Mouse (Mus musculus) embryo, embryonic 9.5 days (tissue): Measurements from ENCODE around the gene Lrriq1.
A peak's percentile ranks its signal among the peaks of the same experiment; 100 is the strongest.

Source experiments
- DNase-seq: peaks from one replicate; pipeline ENCODE4 v3.0.0-alpha.2; 2017; ENCODE audit errors: extremely low spot score

Gene Lrriq1

DNA sequence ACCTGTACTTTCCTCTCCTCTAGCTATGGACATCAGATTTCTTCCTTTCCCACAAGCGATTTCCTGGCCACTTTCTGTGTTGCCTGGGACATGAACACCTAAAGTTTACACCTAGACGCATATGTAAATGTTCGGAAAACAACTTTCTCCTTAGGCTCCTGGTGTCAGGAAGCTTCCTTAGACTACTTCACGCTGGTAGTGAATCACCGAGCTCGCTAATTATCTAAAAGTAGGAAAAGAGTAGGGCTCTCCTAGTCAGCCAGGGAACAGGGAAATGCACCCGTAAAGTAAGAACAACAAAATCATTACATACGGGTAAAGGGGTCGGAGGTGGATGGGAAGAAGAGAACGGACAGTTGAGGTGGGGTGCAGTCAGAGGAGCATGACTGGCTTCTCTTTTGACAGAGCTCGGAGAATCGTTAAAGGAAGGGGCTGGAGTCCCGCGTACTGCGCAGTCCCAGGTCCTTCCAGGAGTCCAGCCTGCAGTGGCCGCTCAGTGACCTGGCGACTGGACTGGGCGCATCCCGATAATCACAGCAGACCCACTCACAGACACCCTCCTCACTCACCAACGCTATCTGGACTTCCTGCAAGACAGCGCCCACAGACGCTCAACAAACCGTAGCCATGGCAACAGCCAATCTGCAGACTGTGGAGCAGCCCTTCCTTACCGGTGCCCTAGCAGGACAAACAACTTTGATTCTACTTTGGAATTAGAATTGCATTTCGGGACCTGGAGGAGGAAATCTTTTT lies at the start of gene Lrriq1:
Gene Lrriq1, minus strand, starts transcription at position 616 of the 753 bp plus-strand sequence.
- peak; percentile 71 for DNase-seq

DNA sequence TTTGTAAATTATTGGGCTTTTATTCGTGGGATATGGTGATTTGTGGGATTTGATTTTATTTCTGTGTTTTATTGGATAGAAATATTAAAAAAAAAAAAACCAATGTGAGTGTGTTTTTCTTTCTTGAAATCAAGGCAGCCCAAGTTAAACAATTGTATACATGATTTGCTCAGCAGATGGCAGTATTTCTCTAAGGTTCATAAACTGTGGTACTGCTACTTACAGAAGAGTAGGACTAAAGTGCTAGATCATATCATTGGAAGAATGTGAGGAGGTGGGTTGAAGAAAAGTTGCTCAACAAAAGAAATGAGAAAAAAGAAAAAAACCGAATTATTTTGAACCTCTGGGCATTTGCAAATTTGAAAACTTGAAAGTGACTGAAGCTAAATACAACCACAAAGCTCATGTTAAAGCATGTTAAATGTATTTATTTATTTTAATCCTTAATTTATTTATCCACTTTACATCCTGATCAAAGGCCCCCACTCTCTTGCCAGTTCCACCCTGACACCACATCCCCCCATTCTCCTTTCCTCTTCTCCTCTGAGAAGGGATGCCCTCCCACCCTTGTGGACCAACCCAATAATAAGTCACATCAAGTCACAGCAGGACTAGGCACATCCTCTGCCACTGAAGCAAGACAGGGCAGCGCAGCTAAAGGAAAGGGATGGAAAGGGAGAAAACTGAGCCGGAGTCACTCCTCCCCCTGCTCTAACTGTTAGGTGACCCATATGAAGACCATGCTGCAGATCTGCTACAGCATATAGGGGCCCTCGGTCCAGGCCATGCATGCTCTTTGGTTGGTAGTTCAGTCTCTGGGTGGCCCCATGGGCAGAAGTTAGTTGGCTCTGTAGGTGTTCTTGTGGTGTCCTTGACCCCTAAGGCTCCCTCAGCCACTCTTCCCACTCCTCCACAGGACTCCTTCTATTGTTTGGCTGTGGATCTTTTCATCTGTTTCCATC lies 18.0 kb upstream of the Lrriq1 start:
- peak; percentile 12 for DNase-seq

DNA sequence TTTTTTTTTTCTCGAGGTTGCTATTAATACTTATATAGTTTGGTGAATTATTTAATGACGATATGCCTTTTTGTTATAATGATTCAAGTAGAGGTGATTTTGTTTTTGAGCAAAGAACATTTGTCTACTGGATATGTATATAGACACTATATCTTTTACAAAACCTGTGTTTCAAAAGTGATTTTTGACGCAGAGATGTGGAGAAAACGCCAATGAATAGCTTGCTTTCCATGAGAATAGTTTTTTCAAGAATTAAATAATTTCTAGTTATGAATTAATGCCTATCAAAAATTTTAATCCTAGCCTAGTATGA lies 294 bp upstream of the Lrriq1 start:
- DNase-seq = no peak

DNA sequence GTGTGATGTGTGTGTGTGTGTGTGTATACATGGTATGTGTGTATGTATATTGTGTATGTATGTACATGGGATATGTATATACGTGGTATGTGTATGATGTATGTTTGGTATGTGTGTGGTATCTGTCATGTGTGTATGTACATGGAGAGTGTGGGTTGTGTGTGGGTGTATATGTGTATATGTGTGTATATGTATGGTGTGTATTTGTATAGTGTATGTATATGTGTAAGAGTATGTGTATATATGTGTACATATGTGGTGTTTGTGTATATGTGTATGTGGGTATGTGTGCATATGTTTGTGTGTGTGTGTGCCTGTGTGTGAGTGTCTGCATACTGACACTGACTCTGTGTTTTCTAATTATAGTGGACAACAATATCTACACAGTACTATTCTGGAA lies 9.5 kb downstream of the Lrriq1 start:
- DNase-seq = no peak

DNA sequence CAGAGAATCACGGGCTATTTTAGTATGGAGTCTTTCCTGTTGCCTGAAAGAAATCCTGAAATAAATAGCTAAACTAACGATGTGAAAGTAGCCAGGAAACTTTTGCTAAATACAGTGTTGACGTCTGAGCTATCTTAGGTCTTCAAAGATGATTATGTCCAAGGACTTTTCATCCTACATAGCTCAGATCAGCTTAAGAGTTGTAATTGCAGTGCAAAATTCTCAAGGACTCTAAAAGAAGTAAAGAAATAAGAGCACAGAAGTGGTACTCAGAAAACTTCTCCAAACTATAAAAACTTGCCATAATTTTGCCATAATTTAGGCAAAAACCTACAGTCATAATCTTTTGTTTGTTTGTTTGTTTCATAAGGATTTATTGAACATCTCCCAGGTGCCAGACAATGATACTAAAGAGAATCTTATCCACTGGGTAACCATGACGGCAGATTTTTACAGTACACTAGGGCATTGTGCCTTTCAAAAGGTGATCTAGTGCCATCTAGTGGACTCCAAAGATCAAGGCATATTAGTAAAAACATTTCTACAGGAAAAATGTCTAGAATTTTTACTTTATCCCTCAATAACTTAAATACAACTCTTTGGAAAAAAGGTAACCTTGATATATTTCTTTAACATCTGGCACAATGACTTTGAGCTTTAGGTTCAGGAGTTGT lies 41.3 kb downstream of the Lrriq1 start:
- DNase-seq = peak; percentile 17

DNA sequence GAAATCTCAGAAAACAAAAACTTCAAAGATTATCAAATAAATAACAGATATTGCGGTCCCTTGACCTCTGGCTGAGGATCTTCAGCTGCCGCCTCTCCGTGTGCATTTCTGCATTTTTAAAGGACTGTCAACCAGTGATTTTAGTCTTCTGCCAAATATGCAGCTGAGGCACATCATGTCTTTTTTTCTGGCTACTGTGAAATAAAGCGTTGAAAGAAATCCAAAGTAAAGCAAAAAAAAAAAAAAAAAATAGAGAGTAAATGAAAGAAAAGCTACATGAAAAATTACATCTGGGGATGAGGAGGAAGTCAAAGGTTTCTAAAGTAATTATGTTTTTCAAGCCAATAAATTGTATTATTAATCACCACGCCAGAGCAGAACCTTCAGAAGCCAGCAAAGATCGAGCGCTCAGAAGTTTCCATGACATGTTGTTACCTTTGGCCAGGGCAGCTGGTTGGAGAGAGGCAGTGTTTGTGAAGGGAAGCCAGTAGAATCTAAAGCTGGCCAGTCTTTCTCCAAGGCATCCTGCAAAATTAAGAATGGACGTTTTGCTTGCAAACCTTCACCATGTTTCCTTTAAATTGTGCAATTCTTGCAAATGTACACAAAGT lies 90.2 kb downstream of the Lrriq1 start:
- no peak for DNase-seq

DNA sequence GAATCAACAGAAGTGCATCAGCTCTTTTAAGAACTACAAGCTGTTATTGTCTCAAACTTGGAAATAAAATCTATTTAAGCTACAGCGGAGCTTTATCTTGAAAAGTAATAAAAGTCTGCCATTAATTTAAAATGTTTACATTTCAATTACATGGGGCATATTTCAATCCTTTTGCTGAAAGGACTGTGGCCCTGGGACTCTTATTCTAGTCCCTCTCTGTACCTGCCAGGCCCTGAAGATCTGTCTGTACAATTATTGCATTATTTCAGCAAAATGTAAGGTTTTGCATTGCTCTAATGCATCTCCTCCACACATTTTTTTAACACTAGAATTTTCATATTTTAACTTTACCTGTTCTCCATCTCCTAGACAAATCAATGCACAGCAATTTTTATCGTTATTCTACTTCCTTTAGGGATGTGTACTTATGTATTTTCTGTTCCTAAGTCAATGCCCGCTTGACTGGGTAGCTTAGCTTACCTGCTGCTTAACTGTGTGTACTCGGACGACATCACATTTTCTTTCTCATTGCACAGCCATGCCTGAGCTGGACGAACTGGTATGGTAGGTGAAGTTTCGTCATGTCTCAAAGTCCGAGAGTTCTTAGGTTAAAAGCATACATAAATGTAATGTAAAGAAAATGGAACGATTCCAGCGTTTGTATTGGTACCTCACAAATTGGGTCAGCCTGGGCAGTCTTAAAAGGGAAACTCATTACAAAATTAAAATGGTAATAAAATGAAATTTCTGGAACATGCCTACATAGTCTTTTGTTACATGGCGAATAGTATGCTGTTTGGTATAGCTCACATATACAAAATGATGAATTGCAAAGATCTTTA lies 91.0 kb downstream of the Lrriq1 start:
- DNase-seq = no peak

DNA sequence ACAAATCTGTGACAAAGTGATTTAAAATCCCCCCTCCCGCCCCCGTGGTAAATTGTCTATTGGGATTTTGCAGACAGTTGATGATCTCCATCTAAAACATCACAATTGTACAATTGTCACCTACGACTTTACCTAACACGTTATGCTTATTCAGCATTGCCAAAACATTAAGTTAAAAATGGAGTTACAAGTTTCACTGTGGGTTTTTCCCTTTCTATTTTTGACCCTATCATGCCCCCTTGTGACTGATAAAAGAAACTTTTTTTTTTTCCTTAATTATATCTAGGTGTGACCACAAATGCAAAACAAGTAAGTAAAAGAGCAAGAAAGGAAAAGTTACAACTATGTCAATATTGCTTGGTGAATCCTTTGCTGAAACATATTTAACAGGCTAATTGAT lies 93.6 kb downstream of the Lrriq1 start:
- DNase-seq = no peak

DNA sequence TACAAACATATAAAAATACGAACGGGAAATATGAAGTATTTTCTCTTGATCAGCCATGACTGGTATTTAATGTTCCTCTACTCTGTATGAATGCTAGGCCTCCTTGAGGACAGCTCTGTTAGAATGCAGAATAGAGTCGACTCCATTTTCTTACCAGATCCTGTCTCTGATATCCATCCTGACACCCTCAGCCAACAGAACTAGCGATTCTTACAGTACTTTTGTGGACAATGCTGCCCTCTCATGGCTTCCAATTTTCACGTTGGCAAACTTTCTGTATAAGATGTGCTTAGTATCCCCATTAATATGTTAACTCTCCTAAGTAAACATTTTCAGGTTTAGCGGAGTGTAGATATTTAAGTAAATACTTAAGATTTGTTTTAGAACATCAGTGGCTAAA lies 94.6 kb downstream of the Lrriq1 start:
- DNase-seq = peak; percentile 31

DNA sequence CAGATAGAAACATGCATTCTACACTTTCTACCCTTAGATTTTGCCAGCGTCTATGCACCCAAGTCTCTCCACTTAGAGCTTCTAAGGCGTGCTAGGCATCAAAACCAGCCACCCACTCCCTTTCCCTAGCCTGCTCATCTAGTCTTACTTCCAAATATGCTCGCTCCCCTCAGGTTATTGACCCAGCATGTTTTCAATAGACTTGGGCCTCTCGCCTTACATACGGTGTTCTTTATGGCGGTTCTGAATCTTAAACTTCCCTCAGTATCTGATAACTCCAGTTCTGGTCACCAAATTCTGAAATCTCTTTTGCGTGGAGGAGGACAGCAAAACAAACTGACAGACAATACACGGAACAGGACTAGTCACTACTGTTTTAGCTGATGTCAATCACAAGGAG lies 95.5 kb downstream of the Lrriq1 start:
- no peak for DNase-seq

DNA sequence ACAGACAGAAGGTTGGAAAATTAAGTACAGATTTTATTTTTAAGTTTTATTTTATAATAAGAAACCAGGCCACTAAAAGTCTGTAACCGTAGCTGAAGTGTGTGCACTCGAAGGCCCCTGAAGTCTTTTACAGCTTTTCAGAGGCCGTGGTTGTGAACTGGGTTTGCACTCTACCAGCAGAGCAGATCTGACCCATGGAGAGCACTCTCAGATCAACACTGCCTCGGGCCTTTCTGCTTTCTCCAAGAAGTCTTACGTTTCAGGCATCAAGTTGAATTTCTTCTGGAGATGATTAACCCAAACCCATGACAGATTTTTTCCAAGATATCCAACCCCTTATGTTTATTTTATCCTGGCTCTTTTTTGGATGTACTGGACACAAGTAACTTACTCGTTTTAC lies 121.5 kb downstream of the Lrriq1 start:
- no peak for DNase-seq

DNA sequence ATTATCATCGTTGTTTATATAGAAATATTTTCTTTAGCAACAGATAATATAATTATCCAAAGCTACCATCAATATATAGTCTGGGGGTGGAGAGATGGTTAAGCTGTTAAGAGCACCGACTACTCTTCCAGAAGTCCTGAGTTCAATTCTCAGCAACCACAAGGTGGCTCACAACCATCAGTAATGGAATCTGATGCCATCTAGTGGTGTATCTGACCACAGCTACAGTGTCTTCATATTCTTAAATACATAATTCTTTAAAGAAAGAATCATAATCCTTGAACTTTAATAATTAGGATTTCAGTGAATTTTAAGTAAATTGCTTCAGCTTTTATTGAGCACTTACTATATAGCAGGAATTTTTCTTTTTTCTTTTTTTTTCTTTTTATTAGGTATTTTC lies 128.0 kb downstream of the Lrriq1 start:
- no peak for DNase-seq

DNA sequence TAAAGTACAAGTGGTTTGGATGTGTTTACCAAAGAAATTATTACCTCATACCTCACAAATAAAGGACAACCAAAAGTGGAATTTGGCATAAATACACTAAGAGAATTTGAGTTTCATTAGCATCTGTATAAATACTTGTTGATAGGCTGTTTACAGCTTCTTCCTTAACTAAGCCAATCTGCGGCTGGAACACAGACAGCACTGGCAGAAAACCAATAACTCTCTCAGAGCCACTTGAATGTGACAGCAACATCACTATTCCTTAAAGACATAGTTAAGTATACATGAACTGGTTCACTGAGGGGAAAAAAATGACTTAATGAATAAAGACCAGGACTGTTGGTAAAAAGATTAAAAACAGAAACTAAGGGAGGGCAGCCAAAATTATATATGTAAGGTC lies 150.0 kb downstream of the Lrriq1 start:
- no peak for DNase-seq

DNA sequence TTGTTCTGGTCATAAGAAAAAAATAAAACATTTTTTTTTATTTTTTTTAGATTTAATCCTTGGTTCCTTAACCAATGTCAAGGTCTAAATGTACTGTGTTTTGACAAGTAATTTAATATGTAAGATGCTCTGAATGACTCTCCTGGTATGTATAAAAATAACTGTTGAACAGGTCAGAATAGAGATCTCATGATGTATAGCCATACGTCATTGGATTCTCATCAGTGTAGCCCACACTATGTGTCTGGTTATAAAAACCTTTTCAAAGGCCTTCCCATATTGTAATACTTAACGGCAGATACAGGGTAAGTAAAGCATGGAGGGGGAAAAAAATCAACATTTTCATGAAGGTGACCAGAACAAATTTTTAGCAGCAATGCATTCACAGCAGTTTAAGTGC lies 186.5 kb downstream of the Lrriq1 start:
- DNase-seq = no peak

DNA sequence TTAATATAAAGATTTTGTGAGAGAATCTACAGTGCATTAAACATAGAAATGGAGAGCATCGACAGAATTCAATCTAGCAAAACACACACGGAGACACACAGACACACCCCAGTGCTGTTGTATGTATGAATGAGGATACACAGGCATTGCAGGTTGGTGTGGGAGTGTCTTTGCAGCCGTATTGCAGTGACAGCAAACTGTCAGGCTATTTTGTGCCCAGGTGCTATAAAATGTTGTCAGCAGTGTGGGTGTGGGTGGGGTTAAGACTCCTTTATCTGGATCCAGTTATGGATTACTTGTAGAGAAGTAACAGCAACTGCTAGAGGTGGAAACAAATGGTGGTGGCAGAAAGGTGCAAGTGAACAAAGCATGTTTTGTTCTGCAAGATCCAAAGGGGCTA lies 189.5 kb downstream of the Lrriq1 start:
- no peak for DNase-seq

DNA sequence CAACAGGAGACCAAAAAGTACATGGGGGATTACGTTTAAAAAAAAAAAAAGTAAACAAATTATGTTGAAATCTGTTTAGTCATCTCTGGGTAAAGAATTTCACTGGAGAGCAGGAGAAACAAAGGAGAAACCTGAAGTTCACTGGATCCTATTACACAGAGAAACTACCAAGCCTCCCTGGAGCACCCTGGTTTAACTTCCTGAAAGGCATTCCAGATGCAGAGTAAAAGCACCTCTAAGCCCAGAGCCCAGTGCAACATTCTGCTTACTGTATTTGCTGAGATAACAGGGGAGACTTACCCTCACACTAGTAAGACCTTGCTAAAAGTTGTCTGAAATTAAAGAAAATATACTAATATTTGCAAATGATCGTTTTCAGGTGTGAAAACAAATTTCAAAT lies 191.1 kb downstream of the Lrriq1 start:
- DNase-seq = no peak

DNA sequence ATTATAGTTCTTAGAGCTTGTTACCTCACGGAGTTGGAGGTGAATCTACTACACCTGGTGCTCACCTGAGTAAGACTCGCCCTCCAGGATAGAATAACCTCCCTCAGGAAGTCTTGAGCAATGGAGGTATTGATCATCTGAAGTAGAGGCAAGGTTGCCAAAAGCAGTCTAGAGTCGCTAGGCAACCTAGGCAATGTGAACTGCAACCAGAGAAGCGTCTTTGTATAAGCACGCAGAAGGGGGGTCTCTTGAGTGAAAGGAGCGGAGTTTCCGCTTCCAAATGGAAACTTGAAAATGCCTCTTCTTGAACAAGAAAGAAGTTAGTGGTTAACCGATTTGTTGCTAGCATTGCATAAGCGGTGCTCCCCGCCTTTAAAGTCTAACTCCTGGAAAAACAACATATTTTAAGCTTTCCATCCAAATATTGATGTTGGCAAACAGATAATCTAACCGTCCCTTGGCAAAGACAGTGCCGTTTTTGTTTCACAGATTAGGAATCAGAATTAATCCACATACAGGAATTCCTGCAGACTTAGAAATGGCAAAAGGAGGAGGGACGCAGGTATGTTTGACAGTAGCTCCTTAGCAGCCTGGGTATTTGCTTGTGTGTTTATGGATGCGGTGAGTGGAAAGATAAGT lies 201.0 kb downstream of the Lrriq1 start:
- DNase-seq = no peak

DNA sequence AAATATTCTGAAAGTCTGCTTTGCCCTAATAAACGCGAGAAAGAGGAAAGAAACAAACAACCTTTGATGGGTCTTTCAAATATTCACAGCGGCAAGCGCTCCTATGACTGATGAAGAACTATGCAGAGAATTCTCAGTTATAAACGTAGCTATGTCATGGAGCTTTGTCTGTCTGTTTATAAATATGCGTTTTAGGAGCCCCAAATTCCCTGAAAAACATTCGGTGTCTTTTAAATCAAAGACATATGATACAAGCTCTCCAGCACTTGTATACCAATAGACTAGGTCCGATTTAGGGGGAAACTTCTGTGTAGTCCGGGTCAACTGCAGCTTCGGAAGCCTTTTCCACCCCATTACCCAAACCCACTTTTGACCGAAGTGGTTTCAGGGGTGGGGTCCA lies 205.2 kb downstream of the Lrriq1 start:
- no peak for DNase-seq

DNA sequence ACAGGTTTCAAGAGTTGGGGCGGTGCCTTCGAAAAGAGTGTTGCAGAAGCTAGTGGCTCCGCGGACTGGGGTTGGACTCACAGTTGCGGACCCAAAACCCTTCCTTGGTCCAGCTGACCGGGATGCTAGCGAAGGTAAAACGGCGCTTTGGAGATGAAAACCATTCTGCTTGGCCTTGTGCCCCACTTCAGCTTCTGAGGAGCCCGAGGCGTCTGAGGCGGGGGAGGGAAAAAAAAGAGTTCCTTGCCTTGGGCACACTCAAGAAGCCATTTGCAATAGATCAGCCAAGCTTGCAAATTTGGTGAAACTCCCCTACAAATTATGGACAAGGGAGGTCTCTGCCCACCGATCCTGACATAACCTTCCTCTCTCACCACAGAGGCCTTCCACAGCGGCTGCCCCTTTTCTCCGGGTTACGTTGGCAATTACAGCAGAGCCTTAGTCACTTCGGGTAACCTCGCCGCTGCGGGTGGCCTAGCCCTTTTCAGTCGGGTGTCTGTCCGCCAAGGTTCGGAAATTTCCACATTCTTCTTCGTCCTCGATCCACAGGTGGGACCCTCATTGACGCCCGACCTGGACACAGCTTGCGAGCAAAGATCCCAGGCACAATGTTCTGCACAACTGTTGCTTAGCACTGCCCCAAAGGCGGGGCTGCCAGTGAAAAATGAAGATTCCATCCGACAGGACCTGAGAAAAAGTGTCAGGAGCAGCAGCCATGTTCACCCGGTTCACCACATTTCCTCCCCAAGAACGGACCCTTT lies 206.2 kb downstream of the Lrriq1 start, which contains the start of gene Alx1:
Gene Alx1, minus strand, starts transcription at position 486 of the 761 bp plus-strand sequence.
- DNase-seq = peak; percentile 60
